Mouse (Mus musculus): ENCODE results near the gene Mpv17l2.

DNA sequence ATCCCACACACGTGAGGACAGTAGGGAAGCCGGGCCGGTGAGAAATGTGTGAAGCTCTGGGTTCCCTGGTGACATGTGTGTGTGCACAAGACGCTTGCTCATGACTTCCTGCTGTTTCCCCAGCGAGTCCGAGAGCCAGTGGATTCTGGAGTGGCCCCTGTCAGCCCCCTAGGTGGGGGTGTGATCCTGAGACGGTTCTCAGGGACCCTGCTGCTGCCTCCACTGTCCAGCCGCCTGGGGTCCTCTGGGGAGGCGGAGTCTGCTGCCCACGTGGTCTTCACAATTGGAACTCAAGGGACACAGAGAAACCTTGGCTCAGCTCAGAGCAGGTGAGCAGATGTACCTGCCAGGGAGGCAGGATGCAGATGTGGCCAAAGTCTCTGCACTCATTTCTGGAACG, 34.0 kb downstream of the Mpv17l2 start:
- no peak for TF ChIP-seq GATA1 (IDR thresholded peaks at IDR 0.05; ENCODE audit: borderline replicate concordance, low read length)
- no peak for TF ChIP-seq FLI1 (IDR thresholded peaks at IDR 0.05; ENCODE audit: low read length)

All from megakaryocyte, embryonic 14.5 days (primary cell).